30 mouse cellular contexts compared by ENCODE assay signal in genomic region chr2:102792804-102793203, GRCm38 (mm10).
DNase-seq lines count a peak whose midpoint lies in the region; ATAC-seq and TF ChIP-seq lines count a peak whose summit lies in the region.
"Had no signal": no experiment of that assay in that cellular context is flagged by ENCODE, and none has a peak within 500 bp of the region (broad histone marks: within the 10 kb centered on the region; RNA-seq: fewer than 3 reads in every experiment).

No protein-coding gene starts in this region.

- WGBS in midbrain, embryonic 11.5 days, result 94% methylated on average over 6 of the region's 6 CpGs
- WGBS in midbrain, embryonic 10.5 days, result 90% methylated on average over 6 of the region's 6 CpGs
- WGBS in limb, embryonic 13.5 days, result 32% methylated on average over 6 of the region's 6 CpGs

- no peak overlapping the region for H3K27ac ChIP-seq in midbrain, embryonic 11.5 days (ENCODE audit: low read depth, low read length)
- H3K27ac ChIP-seq in midbrain, embryonic 10.5 days (replicated peaks), result no peak overlapping the region
- H3K27ac ChIP-seq in cortical plate, adult 2 months (ENCODE audit: insufficient read depth, low read length), result no peak overlapping the region
- H3K27ac ChIP-seq in limb, embryonic 13.5 days, result peak overlapping the region; percentile 16
- H3K27ac ChIP-seq: embryonic facial prominence, embryonic 10.5 days; embryonic facial prominence, embryonic 13.5 days; forebrain, embryonic 12.5 days; forebrain, embryonic 15.5 days; gastrocnemius, adult 2 months; heart, embryonic 15.5 days; hindbrain, embryonic 14.5 days; hindbrain, postnatal 0 days had no signal

- no peaks in the 10 kb centered on the region for H3K27me3 ChIP-seq in midbrain, embryonic 11.5 days (ENCODE audit: control insufficient read depth, insufficient read depth, low read length)
- H3K27me3 ChIP-seq in midbrain, embryonic 10.5 days (ENCODE audit: low read depth, poor library complexity, severe bottlenecking), result no peaks in the 10 kb centered on the region
- H3K27me3 ChIP-seq in limb, embryonic 13.5 days, result no peaks in the 10 kb centered on the region
- H3K27me3 ChIP-seq in splenic B cell, adult 2 months (ENCODE audit: control insufficient read depth, insufficient read depth, low read length, poor library complexity, severe bottlenecking), result no peaks in the 10 kb centered on the region
- H3K27me3 ChIP-seq: CH12.LX; embryonic facial prominence, embryonic 13.5 days; forebrain, embryonic 12.5 days; forebrain, embryonic 15.5 days; heart, embryonic 12.5 days; heart, embryonic 15.5 days; Patski had no signal

- H3K9me3 ChIP-seq in midbrain, embryonic 11.5 days (ENCODE audit: control insufficient read depth, low read length), result no peaks in the 10 kb centered on the region
- H3K9me3 ChIP-seq in midbrain, embryonic 10.5 days (replicated peaks), result no peaks in the 10 kb centered on the region
- H3K9me3 ChIP-seq in limb, embryonic 13.5 days, result no peaks in the 10 kb centered on the region
- H3K9me3 ChIP-seq: embryonic facial prominence, embryonic 10.5 days; embryonic facial prominence, embryonic 13.5 days; forebrain, embryonic 12.5 days; forebrain, embryonic 15.5 days; G1E; heart, embryonic 12.5 days; heart, embryonic 15.5 days had no signal

- TF ChIP-seq CTCF in cortical plate, adult 2 months (IDR thresholded peaks at IDR 0.05; ENCODE audit: extremely low read depth, insufficient read depth, low read length), result no peak

- H3K36me3 ChIP-seq in midbrain, embryonic 11.5 days (ENCODE audit: control insufficient read depth, insufficient read depth, low read length), result no peaks in the 10 kb centered on the region
- no peaks in the 10 kb centered on the region for H3K36me3 ChIP-seq in midbrain, embryonic 10.5 days
- no peaks in the 10 kb centered on the region for H3K36me3 ChIP-seq in limb, embryonic 13.5 days
- no peaks in the 10 kb centered on the region for H3K36me3 ChIP-seq in splenic B cell, adult 2 months (ENCODE audit: control insufficient read depth, insufficient read depth, low read length, poor library complexity, severe bottlenecking)
- H3K36me3 ChIP-seq: embryonic facial prominence, embryonic 10.5 days; embryonic facial prominence, embryonic 13.5 days; forebrain, embryonic 12.5 days; forebrain, embryonic 15.5 days; G1E; heart, embryonic 12.5 days; heart, embryonic 15.5 days had no signal

- no peak overlapping the region for H3K9ac ChIP-seq in midbrain, embryonic 11.5 days (ENCODE audit: low read length)
- no peak overlapping the region for H3K9ac ChIP-seq in limb, embryonic 13.5 days
- H3K9ac ChIP-seq: embryonic facial prominence, embryonic 13.5 days; forebrain, embryonic 12.5 days; forebrain, embryonic 15.5 days; heart, embryonic 12.5 days; heart, embryonic 15.5 days; hindbrain, embryonic 14.5 days had no signal

- peak; percentile 74 for DNase-seq in midbrain, embryonic 11.5 days (ENCODE audit: low spot score, missing footprints)
- DNase-seq in midbrain, embryonic 10.5 days (ENCODE audit: low spot score), result no peak
- DNase-seq in splenic B cell, adult 2 months (ENCODE audit: low read depth, low spot score), result peak; percentile 27
- DNase-seq in embryo, embryonic 11 days, result no peak
- DNase-seq: adrenal gland, postnatal 10 days; adrenal gland, postnatal 36 days; cerebellum, adult 18-20 months; cerebellum, adult 9-10 months; cerebellum, postnatal 14 days; gastrocnemius, adult 2 months; gastrocnemius, postnatal 14 days; heart, adult 18-20 months; heart, postnatal 10 days; heart, postnatal 4 days had no signal

- no peak overlapping the region for H3K4me3 ChIP-seq in midbrain, embryonic 11.5 days (ENCODE audit: low read depth, low read length)
- no peak overlapping the region for H3K4me3 ChIP-seq in midbrain, embryonic 10.5 days
- H3K4me3 ChIP-seq in cortical plate, adult 2 months (ENCODE audit: insufficient read depth, low read length), result no peak overlapping the region
- H3K4me3 ChIP-seq in limb, embryonic 13.5 days, result no peak overlapping the region
- H3K4me3 ChIP-seq: embryonic facial prominence, embryonic 10.5 days; embryonic facial prominence, embryonic 13.5 days; erythroblast, embryonic 14.5 days; forebrain, embryonic 12.5 days; forebrain, embryonic 15.5 days; gastrocnemius, adult 2 months; heart, embryonic 12.5 days; heart, embryonic 15.5 days had no signal

- ATAC-seq in midbrain, embryonic 11.5 days (ENCODE audit: low FRiP score), result no peak
- ATAC-seq in limb, embryonic 13.5 days (ENCODE audit: low FRiP score, low read depth), result peak; percentile 71; the same call in 1 of the 2 replicates
- no peak for ATAC-seq in CD4-positive, CD25-positive, alpha-beta regulatory T cell, adult 4 months
- ATAC-seq: forebrain, embryonic 15.5 days; hindbrain, postnatal 0 days; inflammation-experienced regulatory T-cells, adult 6 months; Patski had no signal

- H3K4me2 ChIP-seq in midbrain, embryonic 11.5 days, result no peak overlapping the region
- H3K4me2 ChIP-seq in limb, embryonic 13.5 days (replicated peaks), result no peak overlapping the region
- H3K4me2 ChIP-seq: embryonic facial prominence, embryonic 13.5 days; forebrain, embryonic 12.5 days; forebrain, embryonic 15.5 days; heart, embryonic 12.5 days; heart, embryonic 15.5 days; hindbrain, embryonic 14.5 days had no signal

- TF ChIP-seq POLR2A in cortical plate, adult 2 months (IDR thresholded peaks at IDR 0.05; ENCODE audit: extremely low read depth, insufficient read depth, low read length), result 0 out of 2 replicates have a peak, but pooled peaks have one; percentile 9

- no peaks in the 10 kb centered on the region for H3K4me1 ChIP-seq in midbrain, embryonic 11.5 days (ENCODE audit: control insufficient read depth, insufficient read depth, low read length)
- no peaks in the 10 kb centered on the region for H3K4me1 ChIP-seq in midbrain, embryonic 10.5 days
- no peaks in the 10 kb centered on the region for H3K4me1 ChIP-seq in cortical plate, adult 2 months (ENCODE audit: control insufficient read depth, insufficient read depth, low read length)
- H3K4me1 ChIP-seq in limb, embryonic 13.5 days, result peaks cover 17% of the 10 kb centered on the region
- H3K4me1 ChIP-seq: forebrain, embryonic 12.5 days; forebrain, embryonic 15.5 days; heart, embryonic 12.5 days; heart, embryonic 15.5 days had no signal

Comparison
In these comparisons a context has a peak if more than half of its experiments do, and no peak if none do; other contexts are left out.
1. DNase-seq: peak in midbrain, embryonic 11.5 days (single experiment) and splenic B cell, adult 2 months (single experiment); none in midbrain, embryonic 10.5 days (single experiment) and embryo, embryonic 11 days (single experiment).